Mouse (Mus musculus) gastrocnemius, postnatal 36 days (tissue): ENCODE measurements around the gene Neil3. TPM values are rescaled to one million over a fixed set of nuclear protein-coding genes. Genes with fewer than 3 reads are reported as not detected.
"Not testable (repeated sequence)": the region's sequence is repeated elsewhere in the genome, so short reads cannot be mapped to it uniquely, and the experiment has no call there.

Experiments used
- DNase-seq, 2 experiments: peaks; one replicate each; pipeline ENCODE4 v3.0.0; 2022
- intact Hi-C: fragments of 180-260 bp; cut with DNase I; formaldehyde crosslinking; loops from one replicate; pipeline ENCODE4 v1.15.1; 2025
- total RNA-seq, 2 experiments: library from RNA; stranded (reverse); gene quantifications; 2 replicates each; pipeline ENCODE4 v1.2.3; 2021

Gene Neil3
- total RNA-seq, 2 experiments from 2014 or later = 0.20 to 0.66 TPM

GRCm38 (mm10) chr8:53562441-53563040 lies 76.3 kb downstream of the Neil3 start:
- DNase-seq = no peak
- intact Hi-C loops = no loop called here

GRCm38 (mm10) chr8:53539585-53539984 lies 99.3 kb downstream of the Neil3 start:
- DNase-seq = no peak
- intact Hi-C loops = no loop called here

- DNase-seq, intact Hi-C loops: not testable (repeated sequence)
These were observed 100.8 kb downstream of the Neil3 start for GRCm38 (mm10) chr8:53538049-53538448.

Other genes starting within 250 kb of the Neil3 start
- 10 to 100 TPM; 10.9 to 15.1 TPM for gene Aga, start 127.3 kb downstream of the Neil3 start, total RNA-seq